Mouse (Mus musculus): ENCODE results near the gene Capns2. TPM values are rescaled to one million over a fixed set of nuclear protein-coding genes. Genes with fewer than 3 reads are reported as not detected.

Capns2 gene
- polyA plus RNA-seq (2014; fragmentation: Nextera tagmentation; extraction: Ambion mirVana): 0.29 and 0.30 TPM in 2 replicates

DNA sequence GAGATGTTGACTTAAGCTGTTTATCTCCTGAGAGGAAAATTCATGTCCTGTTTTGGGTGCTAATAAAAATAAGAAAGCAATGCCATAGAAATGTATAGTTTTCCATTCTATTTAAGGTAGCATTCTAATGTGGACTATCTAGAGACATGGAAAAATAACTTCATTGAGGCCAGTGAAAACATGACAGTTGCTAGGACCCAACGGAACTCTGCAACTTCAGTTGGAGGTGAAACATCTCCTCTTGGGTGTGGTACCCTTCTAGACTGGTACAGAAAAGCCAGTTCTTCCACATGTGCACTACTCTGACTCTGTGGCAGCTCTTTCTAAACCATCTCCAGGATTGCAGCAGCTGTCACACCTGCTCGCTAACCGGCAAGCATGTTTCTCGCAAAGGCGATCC is at the start of gene Capns2:
TSS of gene Capns2 (plus strand) at position 301 of the 400 bp plus-strand sequence.
- no peak for ATAC-seq (ENCODE audit: low FRiP score, low TSS enrichment)
- no peaks in the 10 kb centered on the region for H3K36me3 ChIP-seq (ENCODE audit: control insufficient read depth, insufficient read depth, low read length)
- DNase-seq: no peak
- no peaks in the 10 kb centered on the region for H3K4me1 ChIP-seq (ENCODE audit: control insufficient read depth, insufficient read depth, low read length)
- no peak within 1 kb of the TSS for H3K27ac ChIP-seq (replicated peaks; ENCODE audit: low read depth, low read length)
- 98% methylated on average over 5 of the region's 5 CpGs for WGBS
- H3K4me3 ChIP-seq (replicated peaks; ENCODE audit: low read depth, low read length): no peak within 1 kb of the TSS
- no peak within 1 kb of the TSS for H3K4me2 ChIP-seq (ENCODE audit: low read length)
- H3K9me3 ChIP-seq (ENCODE audit: control insufficient read depth, low read length): no peaks in the 10 kb centered on the region
- H3K9ac ChIP-seq (replicated peaks; ENCODE audit: low read length): no peak within 1 kb of the TSS
- H3K27me3 ChIP-seq (ENCODE audit: control insufficient read depth, insufficient read depth, low read length): no peaks in the 10 kb centered on the region

DNA sequence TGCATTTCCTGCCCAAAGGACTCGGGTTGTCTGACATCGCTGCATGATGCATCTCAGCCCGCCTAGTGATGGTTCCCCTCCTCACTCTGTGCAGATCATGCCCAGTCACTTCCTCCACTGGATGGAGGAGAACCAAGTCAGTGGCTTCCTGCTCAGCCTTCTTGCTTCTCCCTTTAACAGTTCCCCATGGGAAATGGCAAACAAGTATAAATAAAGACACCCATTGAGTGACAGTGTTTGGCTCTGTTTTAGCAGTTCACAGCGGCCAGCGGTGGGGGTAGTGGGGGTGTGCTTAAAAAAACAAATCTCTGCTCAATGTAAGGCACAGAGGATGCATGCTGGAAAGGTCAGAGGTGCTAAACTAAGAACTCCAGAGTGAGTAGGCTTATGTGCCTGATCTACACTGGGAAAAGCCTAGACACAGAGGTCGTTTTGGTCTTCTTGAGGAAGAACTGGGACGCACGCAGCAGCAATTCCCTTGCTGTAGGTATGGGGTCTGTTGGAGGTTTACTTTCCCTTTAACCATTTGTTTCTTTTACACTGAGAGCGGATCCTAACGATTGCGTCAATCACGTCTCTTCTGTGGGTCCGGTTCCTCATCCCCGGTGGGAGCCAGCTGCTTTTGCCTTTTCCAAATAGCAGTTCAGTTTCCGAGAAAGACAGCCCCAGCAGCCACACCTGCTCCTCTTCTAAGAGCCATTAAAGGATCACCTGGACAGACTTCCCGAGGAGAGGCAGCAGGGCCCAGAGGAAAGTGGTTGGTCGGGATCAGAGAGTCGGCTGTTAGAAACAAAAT is 47.8 kb upstream of the Capns2 start:
- Histone ChIP-seq H3K4me3 (replicated peaks; ENCODE audit: low read depth, low read length) (no peak overlapping the region), H3K9ac (replicated peaks; ENCODE audit: low read length) (no peak overlapping the region), H3K4me2 (ENCODE audit: low read length) (no peak overlapping the region), H3K27ac (replicated peaks; ENCODE audit: low read depth, low read length) (no peak overlapping the region), H3K36me3 (ENCODE audit: control insufficient read depth, insufficient read depth, low read length) (no peaks in the 10 kb centered on the region), H3K9me3 (ENCODE audit: control insufficient read depth, low read length) (no peaks in the 10 kb centered on the region), H3K27me3 (ENCODE audit: control insufficient read depth, insufficient read depth, low read length) (no peaks in the 10 kb centered on the region), H3K4me1 (ENCODE audit: control insufficient read depth, insufficient read depth, low read length) (peaks cover 4% of the 10 kb centered on the region; the same call in 1 of the 2 replicates)
- ATAC-seq (ENCODE audit: low FRiP score, low TSS enrichment) (no peak), DNase-seq (no peak)
- WGBS: 69% methylated on average over 18 of the region's 18 CpGs

DNA sequence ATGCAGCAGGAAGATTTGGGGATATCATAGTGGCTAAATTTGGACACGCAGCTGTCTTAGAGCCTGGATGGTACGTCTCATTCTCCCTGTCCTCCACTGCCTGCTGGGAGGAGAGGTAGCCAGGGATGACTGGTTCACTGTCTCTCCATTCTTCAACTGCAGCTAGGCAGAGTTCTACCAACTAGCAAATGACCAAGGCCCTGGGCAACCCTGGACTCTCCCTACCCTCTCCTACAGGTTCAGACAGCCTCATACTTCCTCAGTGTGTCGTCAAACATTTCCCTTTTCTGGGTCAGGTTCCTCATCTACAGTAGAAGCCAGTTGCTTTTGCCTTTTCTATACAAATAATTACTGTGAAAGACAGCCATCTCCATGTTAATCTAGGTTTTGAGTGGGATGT is 46.5 kb upstream of the Capns2 start:
- H3K27me3 ChIP-seq (ENCODE audit: control insufficient read depth, insufficient read depth, low read length): no peaks in the 10 kb centered on the region
- no peak for DNase-seq
- H3K9ac ChIP-seq (replicated peaks; ENCODE audit: low read length): no peak overlapping the region
- WGBS: 91% methylated on average over 3 of the region's 3 CpGs
- peak overlapping the region; percentile 57; the same call in 1 of the 2 replicates for H3K4me3 ChIP-seq (replicated peaks; ENCODE audit: low read depth, low read length)
- peak overlapping the region; percentile 74 for H3K4me2 ChIP-seq (ENCODE audit: low read length)
- H3K36me3 ChIP-seq (ENCODE audit: control insufficient read depth, insufficient read depth, low read length): no peaks in the 10 kb centered on the region
- no peak overlapping the region for H3K27ac ChIP-seq (replicated peaks; ENCODE audit: low read depth, low read length)
- peaks cover 4% of the 10 kb centered on the region; the same call in 1 of the 2 replicates for H3K4me1 ChIP-seq (ENCODE audit: control insufficient read depth, insufficient read depth, low read length)
- ATAC-seq (ENCODE audit: low FRiP score, low TSS enrichment): no peak
- H3K9me3 ChIP-seq (ENCODE audit: control insufficient read depth, low read length): no peaks in the 10 kb centered on the region

DNA sequence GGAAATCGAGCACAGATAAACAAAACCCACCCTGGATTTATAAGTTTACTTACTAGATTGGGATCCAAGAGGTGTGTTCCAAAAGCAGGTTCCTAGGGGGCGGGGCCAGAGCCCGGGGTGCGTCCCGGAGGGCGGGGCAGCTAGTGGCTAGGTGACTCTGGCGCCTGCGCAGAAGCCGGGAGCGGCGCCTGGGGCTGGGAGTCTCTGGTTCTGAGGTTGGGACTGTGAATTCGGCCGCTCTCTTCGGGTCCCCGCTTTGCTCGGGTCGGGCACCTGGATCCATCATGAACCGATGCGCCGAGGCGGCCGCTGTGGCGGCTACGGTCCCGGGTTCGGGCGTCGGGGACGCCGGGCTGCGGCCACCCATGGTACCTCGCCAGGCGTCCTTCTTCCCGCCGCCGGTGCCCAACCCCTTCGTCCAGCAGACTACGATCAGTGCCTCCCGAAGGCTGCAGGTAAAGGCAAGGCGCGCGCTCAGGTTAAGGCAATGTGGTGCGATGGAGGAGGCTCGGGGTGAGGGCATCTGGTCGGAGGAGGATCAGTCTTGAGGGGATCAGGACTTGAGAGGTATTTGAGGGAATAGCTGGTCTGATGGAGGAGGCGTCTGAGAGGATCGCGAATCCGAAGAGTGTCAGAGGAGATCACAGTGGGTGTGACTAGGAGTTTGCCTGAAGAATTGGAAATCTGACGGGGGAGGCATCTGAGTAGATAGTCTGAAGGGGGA is 45.9 kb upstream of the Capns2 start, which contains the start of gene Lpcat2:
TSS of gene Lpcat2 (plus strand) at position 169 of the 724 bp plus-strand sequence.
- H3K4me1 ChIP-seq (ENCODE audit: control insufficient read depth, insufficient read depth, low read length): 0 out of 2 replicates have a peak, but pooled peaks cover under 1% of the 10 kb centered on the region
- H3K36me3 ChIP-seq (ENCODE audit: control insufficient read depth, insufficient read depth, low read length): no peaks in the 10 kb centered on the region
- WGBS: 1% methylated on average over 50 of the region's 50 CpGs
- peak; percentile 60; the same call in 1 of the 2 replicates for ATAC-seq (ENCODE audit: low FRiP score, low TSS enrichment)
- H3K9me3 ChIP-seq (ENCODE audit: control insufficient read depth, low read length): no peaks in the 10 kb centered on the region
- DNase-seq: peak; percentile 88
- H3K9ac ChIP-seq (replicated peaks; ENCODE audit: low read length): peak within 1 kb of the TSS; percentile 71
- no peaks in the 10 kb centered on the region for H3K27me3 ChIP-seq (ENCODE audit: control insufficient read depth, insufficient read depth, low read length)
- H3K4me2 ChIP-seq (ENCODE audit: low read length): peak within 1 kb of the TSS; percentile 74
- no peak within 1 kb of the TSS for H3K27ac ChIP-seq (replicated peaks; ENCODE audit: low read depth, low read length)
- peak within 1 kb of the TSS; percentile 57 for H3K4me3 ChIP-seq (replicated peaks; ENCODE audit: low read depth, low read length)

DNA sequence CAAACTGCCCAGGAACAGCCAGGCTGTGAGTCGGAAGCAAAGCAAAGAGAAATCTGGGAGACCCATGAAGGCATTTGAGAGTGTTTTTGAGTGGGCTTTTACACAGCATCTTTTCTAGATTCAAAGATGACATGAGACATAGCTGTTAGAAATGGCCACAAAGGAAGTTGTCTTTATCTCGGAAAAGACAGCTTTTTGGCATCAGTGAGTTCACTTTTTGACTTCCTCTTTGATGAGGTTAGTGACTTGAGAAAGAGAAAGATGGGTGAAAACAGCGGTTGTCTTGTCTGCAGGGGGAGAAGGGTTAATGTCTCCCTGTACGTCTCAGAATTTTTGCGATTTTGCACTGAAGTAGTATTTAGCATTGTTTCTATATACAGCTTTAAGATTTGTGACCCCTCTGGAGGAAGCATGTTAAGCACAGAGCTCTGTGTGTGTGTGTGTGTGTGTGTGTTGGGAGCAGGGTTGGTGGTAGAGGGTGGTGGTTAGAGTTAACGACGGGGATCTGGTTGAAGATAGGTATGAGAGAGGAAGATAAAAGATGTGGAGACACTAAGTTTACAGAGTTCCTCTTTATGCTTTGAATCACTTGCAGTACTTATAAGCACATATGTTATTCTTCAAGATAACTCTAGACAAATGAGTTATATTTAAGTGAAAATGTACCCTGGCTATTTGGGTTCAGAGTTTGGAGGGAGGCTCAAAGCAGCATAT is 44.8 kb upstream of the Capns2 start:
- no peaks in the 10 kb centered on the region for H3K27me3 ChIP-seq (ENCODE audit: control insufficient read depth, insufficient read depth, low read length)

DNA sequence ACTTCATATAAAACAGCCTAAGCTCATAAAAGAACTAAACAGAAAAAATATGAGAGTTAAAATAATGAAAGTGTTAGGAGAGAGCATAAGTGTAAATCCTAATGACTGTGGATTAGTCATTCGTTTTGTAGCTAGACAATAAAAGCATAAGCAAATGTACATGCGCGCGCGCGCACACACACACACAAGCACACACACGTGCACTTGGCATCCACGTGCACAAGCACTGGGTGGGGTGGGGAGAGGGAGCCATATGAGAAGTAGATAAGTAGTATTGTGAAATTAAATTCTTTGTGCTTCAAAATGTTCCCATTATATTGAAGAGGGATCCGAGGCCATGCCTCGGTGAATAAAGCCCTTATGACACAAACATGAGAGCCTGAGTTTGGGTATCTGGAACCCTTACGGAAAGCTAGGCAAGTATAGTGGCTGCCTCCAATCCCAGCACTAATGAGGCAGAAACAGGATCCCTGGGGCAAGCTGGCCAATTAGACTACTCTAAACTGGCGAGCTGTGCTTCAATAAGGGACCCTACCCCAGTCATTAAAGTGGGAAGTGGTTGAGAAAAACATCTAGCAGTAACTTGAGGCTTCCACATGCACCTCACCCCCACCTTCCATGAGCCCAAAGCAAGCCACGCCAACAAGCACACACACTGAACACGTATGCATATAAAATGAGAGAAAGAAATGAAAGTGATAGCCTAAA is 42.6 kb upstream of the Capns2 start:
- Histone ChIP-seq H3K27me3 (ENCODE audit: control insufficient read depth, insufficient read depth, low read length) (no peaks in the 10 kb centered on the region), H3K9me3 (ENCODE audit: control insufficient read depth, low read length) (no peaks in the 10 kb centered on the region), H3K4me1 (ENCODE audit: control insufficient read depth, insufficient read depth, low read length) (no peaks in the 10 kb centered on the region), H3K36me3 (ENCODE audit: control insufficient read depth, insufficient read depth, low read length) (no peaks in the 10 kb centered on the region), H3K9ac (replicated peaks; ENCODE audit: low read length) (no peak overlapping the region), H3K4me3 (replicated peaks; ENCODE audit: low read depth, low read length) (no peak overlapping the region), H3K27ac (replicated peaks; ENCODE audit: low read depth, low read length) (no peak overlapping the region), H3K4me2 (ENCODE audit: low read length) (no peak overlapping the region)
- WGBS: 88% methylated on average over 14 of the region's 14 CpGs
- DNase-seq (no peak), ATAC-seq (ENCODE audit: low FRiP score, low TSS enrichment) (no peak)

More for the DNA sequence above, 44.8 kb upstream of the Capns2 start:
- no peak overlapping the region for H3K27ac ChIP-seq (replicated peaks; ENCODE audit: low read depth, low read length)
- H3K4me3 ChIP-seq (replicated peaks; ENCODE audit: low read depth, low read length): peak overlapping the region; percentile 57
- 92% methylated on average over 7 of the region's 7 CpGs for whole genome bisulfite sequencing
- peak overlapping the region; percentile 74; the same call in 1 of the 2 replicates for H3K4me2 ChIP-seq (ENCODE audit: low read length)
- no peaks in the 10 kb centered on the region for H3K4me1 ChIP-seq (ENCODE audit: control insufficient read depth, insufficient read depth, low read length)
- DNase-seq (no peak), ATAC-seq (ENCODE audit: low FRiP score, low TSS enrichment) (no peak)
- no peaks in the 10 kb centered on the region for H3K36me3 ChIP-seq (ENCODE audit: control insufficient read depth, insufficient read depth, low read length)
- no peak overlapping the region for H3K9ac ChIP-seq (replicated peaks; ENCODE audit: low read length)
- H3K9me3 ChIP-seq (ENCODE audit: control insufficient read depth, low read length): no peaks in the 10 kb centered on the region

DNA sequence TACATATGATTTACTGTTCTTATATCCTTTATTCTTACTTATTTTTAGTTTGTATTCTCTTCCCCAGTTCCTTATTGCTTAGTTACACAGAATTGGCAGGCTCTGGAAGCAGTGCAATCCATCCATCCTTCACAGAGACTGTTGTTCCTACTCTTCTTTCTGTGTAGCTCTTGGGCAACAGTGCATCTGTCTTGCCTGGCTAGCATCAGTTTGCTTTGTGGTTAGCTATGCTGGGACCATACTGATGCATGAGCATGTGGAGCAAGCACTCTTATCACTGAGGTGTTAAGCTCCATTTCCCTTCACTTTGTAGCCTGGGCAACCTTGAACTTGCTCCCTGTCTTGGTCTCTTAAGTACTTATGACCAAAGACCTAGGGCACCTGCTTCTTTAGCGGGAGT is 39.2 kb upstream of the Capns2 start:
- Histone ChIP-seq H3K4me2 (ENCODE audit: low read length) (no peak overlapping the region), H3K4me3 (replicated peaks; ENCODE audit: low read depth, low read length) (no peak overlapping the region), H3K9me3 (ENCODE audit: control insufficient read depth, low read length) (no peaks in the 10 kb centered on the region), H3K9ac (replicated peaks; ENCODE audit: low read length) (no peak overlapping the region), H3K36me3 (ENCODE audit: control insufficient read depth, insufficient read depth, low read length) (no peaks in the 10 kb centered on the region), H3K27ac (replicated peaks; ENCODE audit: low read depth, low read length) (no peak overlapping the region), H3K27me3 (ENCODE audit: control insufficient read depth, insufficient read depth, low read length) (no peaks in the 10 kb centered on the region), H3K4me1 (ENCODE audit: control insufficient read depth, insufficient read depth, low read length) (no peaks in the 10 kb centered on the region)
- ATAC-seq (ENCODE audit: low FRiP score, low TSS enrichment) (no peak), DNase-seq (no peak)
- 90% methylated on average over 1 of the region's 1 CpGs for WGBS

DNA sequence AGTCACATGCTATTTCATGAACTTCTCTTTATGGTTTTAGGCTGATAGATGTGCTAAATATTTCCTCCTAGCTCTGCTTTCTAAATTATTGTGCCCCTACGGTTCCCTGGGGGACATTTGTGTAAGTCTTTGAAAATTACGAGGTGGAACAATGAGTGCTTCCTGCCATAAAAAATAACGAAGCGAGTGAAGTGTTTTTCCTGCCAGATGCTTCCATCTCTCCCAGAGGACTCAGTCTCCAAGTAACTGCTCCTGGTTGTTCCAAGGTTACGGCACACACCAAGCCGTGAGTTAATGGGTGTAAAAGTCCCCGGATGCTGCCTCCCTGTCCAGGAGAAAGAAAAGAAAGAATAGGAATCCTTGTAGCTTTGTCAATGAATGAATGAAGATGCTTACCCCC is 30.9 kb upstream of the Capns2 start:
- Histone ChIP-seq H3K27me3 (ENCODE audit: control insufficient read depth, insufficient read depth, low read length) (no peaks in the 10 kb centered on the region), H3K4me1 (ENCODE audit: control insufficient read depth, insufficient read depth, low read length) (0 out of 2 replicates have a peak, but pooled peaks cover 2% of the 10 kb centered on the region), H3K36me3 (ENCODE audit: control insufficient read depth, insufficient read depth, low read length) (no peaks in the 10 kb centered on the region), H3K9ac (replicated peaks; ENCODE audit: low read length) (no peak overlapping the region), H3K9me3 (ENCODE audit: control insufficient read depth, low read length) (no peaks in the 10 kb centered on the region), H3K27ac (replicated peaks; ENCODE audit: low read depth, low read length) (no peak overlapping the region), H3K4me2 (ENCODE audit: low read length) (no peak overlapping the region), H3K4me3 (replicated peaks; ENCODE audit: low read depth, low read length) (no peak overlapping the region)
- ATAC-seq (ENCODE audit: low FRiP score, low TSS enrichment): no peak
- WGBS: 44% methylated on average over 7 of the region's 7 CpGs
- peak; percentile 40 for DNase-seq

All from midbrain, embryonic 14.5 days (tissue).